Mouse (Mus musculus) midbrain, embryonic 13.5 days (tissue): Measurements from ENCODE around the gene Cuedc2. TPM values are rescaled to one million over a fixed set of nuclear protein-coding genes. Genes with fewer than 3 reads are reported as not detected.

ENCODE experiments used
- ATAC-seq: fragments of 200-750 bp; cut with Nextera tagmentation; 2 replicates; pipeline ENCODE4 v1.8.0; 2017; ENCODE audit warnings: mild to moderate bottlenecking, moderate TSS enrichment, moderate library complexity
- H3K27ac ChIP-seq: fragments of 300-500 bp; sonication (generic); 2 replicates; pipeline ENCODE4 v1.5.1; 2015; ENCODE audit warnings: inconsistent platforms, mild to moderate bottlenecking, moderate library complexity
- H3K27me3 ChIP-seq: fragments of 300-500 bp; sonication (generic); 2 replicates; pipeline ENCODE4 v1.6.1; 2015; ENCODE audit warnings: mild to moderate bottlenecking, inconsistent platforms
- H3K36me3 ChIP-seq: fragments of 300-500 bp; sonication (generic); 2 replicates; pipeline ENCODE4 v1.6.1; 2015; ENCODE audit warnings: mild to moderate bottlenecking, inconsistent platforms
- H3K4me1 ChIP-seq: fragments of 300-500 bp; sonication (generic); replicated peaks from 2 replicates; pipeline ENCODE4 v1.6.1; 2015; ENCODE audit warnings: inconsistent platforms
- H3K4me2 ChIP-seq: fragments of 300-500 bp; sonication (generic); replicated peaks from 2 replicates; pipeline ENCODE4 v1.6.1; 2015; ENCODE audit warnings: moderate library complexity, mild to moderate bottlenecking, inconsistent platforms
- H3K4me3 ChIP-seq: fragments of 300-500 bp; sonication (generic); replicated peaks from 2 replicates; pipeline ENCODE4 v1.5.1; 2015; ENCODE audit warnings: mild to moderate bottlenecking, inconsistent platforms
- H3K9ac ChIP-seq: fragments of 300-500 bp; sonication (generic); replicated peaks from 2 replicates; pipeline ENCODE4 v1.6.1; 2015; ENCODE audit warnings: mild to moderate bottlenecking, inconsistent platforms
- H3K9me3 ChIP-seq: fragments of 300-500 bp; sonication (generic); 2 replicates; pipeline ENCODE4 v1.6.1; 2016; ENCODE audit warnings: mild to moderate bottlenecking, inconsistent platforms
- WGBS: fragments of 180-500 bp; shearing (Covaris S2); methylation state at CpG from one replicate; pipeline ENCODE4 v1.1.7; 2015; 5-methylcytosine and 5-hydroxymethylcytosine counted together
- polyA plus RNA-seq: library from polyadenylated mRNA; unstranded; fragments of >200 nt; fragmentation: Nextera tagmentation; extraction: Ambion mirVana; gene quantifications from 2 replicates; pipeline ENCODE4 v1.2.1, GENCODE M21; 2015

Gene Cuedc2
- polyA plus RNA-seq: 290 TPM in 2 replicates

- H3K27ac ChIP-seq: peak within 1 kb of the TSS; percentile 85
- no peaks in the 10 kb centered on the region for H3K9me3 ChIP-seq
- peak within 1 kb of the TSS; percentile 74 for H3K9ac ChIP-seq
- WGBS: under 1% methylated on average over 31 of the region's 31 CpGs
- H3K4me2 ChIP-seq: peak within 1 kb of the TSS; percentile 71
- H3K4me3 ChIP-seq: peak within 1 kb of the TSS; percentile 68
- H3K4me1 ChIP-seq: peaks cover 22% of the 10 kb centered on the region
- H3K36me3 ChIP-seq: no peaks in the 10 kb centered on the region
- peak; percentile 88 for ATAC-seq
- H3K27me3 ChIP-seq: peaks cover 6% of the 10 kb centered on the region; the same call in 1 of the 2 replicates
Measured at GRCm38 (mm10) chr19:46338331-46338936, at the start of gene Cuedc2. Gene Cuedc2 (minus strand): TSS chr19:46338702.

GRCm38 (mm10) chr19:46382275-46382674, 43.8 kb upstream of the Cuedc2 start:
- no peaks in the 10 kb centered on the region for H3K27me3 ChIP-seq
- WGBS: 91% methylated on average over 9 of the region's 9 CpGs
- no peaks in the 10 kb centered on the region for H3K9me3 ChIP-seq
- no peak overlapping the region for H3K27ac ChIP-seq
- no peak overlapping the region for H3K4me2 ChIP-seq
- ATAC-seq: no peak
- no peaks in the 10 kb centered on the region for H3K4me1 ChIP-seq
- H3K4me3 ChIP-seq: no peak overlapping the region
- no peak overlapping the region for H3K9ac ChIP-seq
- peaks cover 89% of the 10 kb centered on the region for H3K36me3 ChIP-seq

GRCm38 (mm10) chr19:46375891-46376290, 37.4 kb upstream of the Cuedc2 start:
- H3K27me3 ChIP-seq: no peaks in the 10 kb centered on the region
- no peak overlapping the region for H3K27ac ChIP-seq
- no peaks in the 10 kb centered on the region for H3K4me1 ChIP-seq
- WGBS: 76% methylated on average over 4 of the region's 4 CpGs
- no peak for ATAC-seq
- H3K4me3 ChIP-seq: no peak overlapping the region
- H3K9me3 ChIP-seq: no peaks in the 10 kb centered on the region
- H3K9ac ChIP-seq: no peak overlapping the region
- H3K4me2 ChIP-seq: no peak overlapping the region
- H3K36me3 ChIP-seq: peaks cover 50% of the 10 kb centered on the region

GRCm38 (mm10) chr19:46375489-46375888, 37.0 kb upstream of the Cuedc2 start:
- Histone ChIP-seq H3K27ac (no peak overlapping the region), H3K36me3 (peaks cover 46% of the 10 kb centered on the region), H3K27me3 (no peaks in the 10 kb centered on the region), H3K9ac (no peak overlapping the region), H3K4me1 (no peaks in the 10 kb centered on the region), H3K4me3 (no peak overlapping the region), H3K4me2 (no peak overlapping the region), H3K9me3 (no peaks in the 10 kb centered on the region)
- ATAC-seq: no peak
- WGBS: 58% methylated on average over 5 of the region's 5 CpGs

GRCm38 (mm10) chr19:46374477-46375088, 36.1 kb upstream of the Cuedc2 start:
- 45% methylated on average over 21 of the region's 21 CpGs for WGBS
- Histone ChIP-seq H3K27ac (no peak overlapping the region), H3K4me1 (no peaks in the 10 kb centered on the region), H3K9me3 (no peaks in the 10 kb centered on the region), H3K4me3 (no peak overlapping the region), H3K36me3 (peaks cover 37% of the 10 kb centered on the region), H3K27me3 (no peaks in the 10 kb centered on the region), H3K9ac (no peak overlapping the region), H3K4me2 (no peak overlapping the region)
- ATAC-seq: peak; percentile 48

GRCm38 (mm10) chr19:46369204-46369603, 30.7 kb upstream of the Cuedc2 start:
- H3K4me2 ChIP-seq: no peak overlapping the region
- H3K4me1 ChIP-seq: no peaks in the 10 kb centered on the region
- 39% methylated on average over 4 of the region's 4 CpGs for WGBS
- no peak overlapping the region for H3K4me3 ChIP-seq
- H3K27me3 ChIP-seq: no peaks in the 10 kb centered on the region
- no peak for ATAC-seq
- no peak overlapping the region for H3K9ac ChIP-seq
- no peaks in the 10 kb centered on the region for H3K36me3 ChIP-seq
- H3K9me3 ChIP-seq: no peaks in the 10 kb centered on the region
- H3K27ac ChIP-seq: no peak overlapping the region

GRCm38 (mm10) chr19:46367798-46368590, 29.5 kb upstream of the Cuedc2 start:
- WGBS: 89% methylated on average over 23 of the region's 23 CpGs
- no peaks in the 10 kb centered on the region for H3K4me1 ChIP-seq
- H3K4me2 ChIP-seq: no peak overlapping the region
- no peak overlapping the region; the same call in 1 of the 2 replicates for H3K9ac ChIP-seq
- no peaks in the 10 kb centered on the region for H3K36me3 ChIP-seq
- no peak overlapping the region for H3K27ac ChIP-seq
- no peaks in the 10 kb centered on the region for H3K9me3 ChIP-seq
- H3K27me3 ChIP-seq: no peaks in the 10 kb centered on the region
- H3K4me3 ChIP-seq: no peak overlapping the region
- no peak for ATAC-seq

- H3K9ac ChIP-seq: no peak overlapping the region
- no peak overlapping the region for H3K27ac ChIP-seq
- no peak for ATAC-seq
- H3K4me3 ChIP-seq: no peak overlapping the region
- peaks cover 2% of the 10 kb centered on the region for H3K27me3 ChIP-seq
- no peaks in the 10 kb centered on the region for H3K36me3 ChIP-seq
- no peaks in the 10 kb centered on the region for H3K9me3 ChIP-seq
- H3K4me1 ChIP-seq: 0 out of 2 replicates have a peak, but pooled peaks cover under 1% of the 10 kb centered on the region
- WGBS: 86% methylated on average over 11 of the region's 11 CpGs
- no peak overlapping the region for H3K4me2 ChIP-seq
Measured at GRCm38 (mm10) chr19:46363294-46364009, 24.9 kb upstream of the Cuedc2 start.

- no peak overlapping the region for H3K4me3 ChIP-seq
- H3K4me1 ChIP-seq: peaks cover 12% of the 10 kb centered on the region
- H3K27ac ChIP-seq: no peak overlapping the region
- no peaks in the 10 kb centered on the region for H3K36me3 ChIP-seq
- no peak for ATAC-seq
- no peak overlapping the region for H3K4me2 ChIP-seq
- H3K9ac ChIP-seq: no peak overlapping the region
- WGBS: 87% methylated on average over 8 of the region's 8 CpGs
- H3K27me3 ChIP-seq: peaks cover 15% of the 10 kb centered on the region
- no peaks in the 10 kb centered on the region for H3K9me3 ChIP-seq
Measured at GRCm38 (mm10) chr19:46362104-46362503, 23.6 kb upstream of the Cuedc2 start.

GRCm38 (mm10) chr19:46358381-46358780, 19.9 kb upstream of the Cuedc2 start:
- Histone ChIP-seq H3K36me3 (no peaks in the 10 kb centered on the region), H3K4me2 (no peak overlapping the region), H3K4me3 (no peak overlapping the region), H3K9me3 (no peaks in the 10 kb centered on the region), H3K27me3 (peaks cover 16% of the 10 kb centered on the region), H3K27ac (no peak overlapping the region), H3K9ac (0 out of 2 replicates have a peak overlapping the region, but pooled peaks have one; percentile 14), H3K4me1 (peaks cover 13% of the 10 kb centered on the region)
- WGBS: 61% methylated on average over 4 of the region's 4 CpGs
- no peak for ATAC-seq

GRCm38 (mm10) chr19:46357344-46358280, 19.1 kb upstream of the Cuedc2 start:
- no peak overlapping the region for H3K27ac ChIP-seq
- no peaks in the 10 kb centered on the region for H3K36me3 ChIP-seq
- WGBS: 20% methylated on average over 25 of the region's 25 CpGs
- peaks cover 19% of the 10 kb centered on the region for H3K27me3 ChIP-seq
- H3K4me1 ChIP-seq: peaks cover 13% of the 10 kb centered on the region
- H3K4me2 ChIP-seq: peak overlapping the region; percentile 80
- H3K4me3 ChIP-seq: peak overlapping the region; percentile 56
- no peaks in the 10 kb centered on the region for H3K9me3 ChIP-seq
- ATAC-seq: no peak; the same call in 1 of the 2 replicates
- H3K9ac ChIP-seq: peak overlapping the region; percentile 77
